Mouse (Mus musculus) midbrain, embryonic 12.5 days (tissue): ENCODE results near the gene Nes. TPM values are rescaled to one million over a fixed set of nuclear protein-coding genes. Genes with fewer than 3 reads are reported as not detected.

Experiments used
- ATAC-seq: fragments of 200-750 bp; cut with Nextera tagmentation; 2 replicates; pipeline ENCODE4 v1.8.0; 2017; ENCODE audit warnings: low read depth, moderate TSS enrichment, moderate library complexity; ENCODE audit not compliant: low FRiP score
- H3K27ac ChIP-seq: fragments of 300-500 bp; sonication (generic); replicated peaks from 2 replicates; pipeline ENCODE4 v1.5.1; 2016; ENCODE audit warnings: mild to moderate bottlenecking
- H3K27me3 ChIP-seq: fragments of 300-500 bp; sonication (generic); 2 replicates; pipeline ENCODE4 v1.6.1; 2016; ENCODE audit warnings: mild to moderate bottlenecking
- H3K36me3 ChIP-seq: fragments of 300-500 bp; sonication (generic); 2 replicates; pipeline ENCODE4 v1.6.1; 2016
- H3K4me1 ChIP-seq: fragments of 300-500 bp; sonication (generic); 2 replicates; pipeline ENCODE4 v1.6.1; 2016
- H3K4me2 ChIP-seq: fragments of 300-500 bp; sonication (generic); replicated peaks from 2 replicates; pipeline ENCODE4 v1.6.1; 2016; ENCODE audit warnings: mild to moderate bottlenecking, moderate library complexity
- H3K4me3 ChIP-seq: fragments of 300-500 bp; sonication (generic); 2 replicates; pipeline ENCODE4 v1.5.1; 2016; ENCODE audit warnings: mild to moderate bottlenecking
- H3K9ac ChIP-seq: fragments of 300-500 bp; sonication (generic); replicated peaks from 2 replicates; pipeline ENCODE4 v1.6.1; 2016; ENCODE audit warnings: mild to moderate bottlenecking, moderate library complexity
- H3K9me3 ChIP-seq: fragments of 300-500 bp; sonication (generic); 2 replicates; pipeline ENCODE4 v1.6.1; 2016; ENCODE audit warnings: mild to moderate bottlenecking
- WGBS: fragments of 180-500 bp; shearing (Covaris S2); methylation state at CpG from one replicate; pipeline ENCODE4 v1.1.7; 2016; 5-methylcytosine and 5-hydroxymethylcytosine counted together
- polyA plus RNA-seq: library from polyadenylated mRNA; unstranded; fragments of >200 nt; fragmentation: Nextera tagmentation; extraction: Ambion mirVana; gene quantifications from 2 replicates; pipeline ENCODE4 v1.2.1, GENCODE M21; 2016

The Nes gene
- polyA plus RNA-seq, 1 experiment from 2014 or later = 183 TPM

DNA sequence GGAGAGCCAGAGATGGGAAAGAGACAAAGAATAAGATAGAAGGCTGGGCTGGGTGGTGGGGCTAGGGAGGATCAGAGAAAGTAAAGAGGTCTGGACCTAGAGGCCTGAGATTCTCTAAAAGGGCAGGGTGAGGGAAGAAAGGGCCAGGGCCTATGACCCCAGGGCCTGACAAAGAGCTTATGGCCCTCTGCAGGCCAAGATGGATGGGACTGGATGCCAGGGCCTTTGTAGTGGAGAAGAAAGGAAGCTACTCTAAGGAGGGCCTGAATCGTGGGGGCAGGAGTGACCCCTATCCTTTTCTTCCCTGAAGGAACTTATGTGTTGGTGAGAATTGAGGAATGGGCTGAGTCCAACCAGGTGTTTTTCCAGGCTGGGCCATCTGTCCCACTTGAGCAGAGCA lies 12.8 kb upstream of the Nes start:
- ATAC-seq = no peak
- Histone ChIP-seq H3K4me3 (no peak overlapping the region), H3K27me3 (no peaks in the 10 kb centered on the region), H3K4me1 (peaks cover 41% of the 10 kb centered on the region), H3K9me3 (no peaks in the 10 kb centered on the region), H3K36me3 (peaks cover 11% of the 10 kb centered on the region; the same call in 1 of the 2 replicates), H3K4me2 (no peak overlapping the region), H3K9ac (no peak overlapping the region), H3K27ac (0 out of 2 replicates have a peak overlapping the region, but pooled peaks have one; percentile 4)
- WGBS = 0% methylated on average over 1 of the region's 1 CpGs

DNA sequence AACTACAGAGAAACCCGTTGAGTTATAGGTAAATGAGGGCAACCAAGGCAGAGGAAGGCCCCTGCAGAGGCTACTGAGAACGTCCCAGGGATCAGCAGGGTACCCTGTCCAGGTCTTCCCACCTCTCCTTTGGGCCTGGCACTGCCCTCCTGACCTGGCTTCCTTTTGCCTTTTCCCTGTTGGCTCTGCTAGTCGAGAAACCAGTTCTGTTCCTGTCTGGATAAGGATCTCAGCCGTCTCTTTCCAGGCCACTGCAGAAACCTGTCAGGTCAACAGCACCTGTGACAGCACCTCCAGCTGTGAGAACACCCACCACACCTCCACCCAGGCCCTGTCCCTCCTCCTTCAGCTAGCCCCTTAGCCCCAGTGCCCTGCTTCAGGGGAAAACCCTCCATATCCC lies 12.4 kb upstream of the Nes start:
- no peak overlapping the region for H3K27ac ChIP-seq
- no peak overlapping the region for H3K4me2 ChIP-seq
- 31% methylated on average over 4 of the region's 4 CpGs for WGBS

DNA sequence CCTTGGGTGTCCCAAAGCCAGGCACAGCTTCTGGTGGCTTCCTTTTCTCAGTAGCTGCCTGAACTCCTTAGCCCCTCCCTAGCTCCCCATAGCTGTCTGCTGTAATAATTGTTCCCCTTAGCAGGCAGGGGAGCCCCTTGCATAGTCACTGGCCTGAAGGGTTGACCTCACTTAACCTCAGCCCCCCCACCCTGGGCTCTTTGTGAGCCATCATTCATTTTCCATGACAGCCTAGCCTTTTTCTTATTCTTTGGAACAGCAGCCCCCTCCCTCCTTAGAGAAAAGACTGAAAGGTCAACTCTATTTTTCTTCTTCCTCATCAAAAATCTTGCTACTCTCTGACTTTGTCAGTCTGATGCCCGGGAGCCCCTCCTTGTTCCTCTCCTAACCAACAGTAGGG lies 11.9 kb upstream of the Nes start:
- Histone ChIP-seq H3K4me1 (peaks cover 35% of the 10 kb centered on the region), H3K36me3 (peaks cover 4% of the 10 kb centered on the region; the same call in 1 of the 2 replicates), H3K27me3 (no peaks in the 10 kb centered on the region), H3K9ac (no peak overlapping the region), H3K4me3 (no peak overlapping the region), H3K9me3 (no peaks in the 10 kb centered on the region), H3K4me2 (no peak overlapping the region), H3K27ac (no peak overlapping the region)
- WGBS = 22% methylated on average over 1 of the region's 1 CpGs
- no peak for ATAC-seq

More for the DNA sequence above, 12.4 kb upstream of the Nes start:
- no peaks in the 10 kb centered on the region for H3K9me3 ChIP-seq
- H3K36me3 ChIP-seq = peaks cover 9% of the 10 kb centered on the region; the same call in 1 of the 2 replicates
- H3K4me1 ChIP-seq = peaks cover 37% of the 10 kb centered on the region
- no peak overlapping the region for H3K4me3 ChIP-seq
- H3K27me3 ChIP-seq = no peaks in the 10 kb centered on the region
- no peak for ATAC-seq
- no peak overlapping the region for H3K9ac ChIP-seq

DNA sequence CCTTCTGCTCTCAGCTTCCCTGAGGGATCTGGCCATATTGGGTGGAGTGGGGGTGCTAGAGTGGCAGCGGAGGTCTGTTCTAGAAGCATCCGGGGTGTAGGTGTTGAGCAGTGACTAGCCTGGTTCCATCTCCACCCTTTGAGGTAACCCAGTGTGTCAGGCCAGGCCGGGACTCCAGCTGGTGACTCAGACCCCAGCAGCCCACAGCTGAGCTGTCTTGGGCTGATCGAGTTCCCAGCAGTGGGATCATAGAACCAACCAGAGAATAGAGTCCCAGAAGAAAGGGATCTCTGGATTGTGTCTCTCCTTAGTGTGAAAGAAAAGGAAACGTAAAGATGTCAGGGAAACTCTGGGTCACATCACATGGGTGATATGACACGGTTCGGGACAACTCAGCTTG lies 11.5 kb upstream of the Nes start:
- Histone ChIP-seq H3K9ac (no peak overlapping the region), H3K36me3 (no peaks in the 10 kb centered on the region), H3K27ac (0 out of 2 replicates have a peak overlapping the region, but pooled peaks have one; percentile 94), H3K9me3 (no peaks in the 10 kb centered on the region), H3K4me2 (no peak overlapping the region), H3K27me3 (no peaks in the 10 kb centered on the region), H3K4me1 (peaks cover 35% of the 10 kb centered on the region), H3K4me3 (no peak overlapping the region)
- 70% methylated on average over 7 of the region's 7 CpGs for WGBS
- no peak for ATAC-seq

DNA sequence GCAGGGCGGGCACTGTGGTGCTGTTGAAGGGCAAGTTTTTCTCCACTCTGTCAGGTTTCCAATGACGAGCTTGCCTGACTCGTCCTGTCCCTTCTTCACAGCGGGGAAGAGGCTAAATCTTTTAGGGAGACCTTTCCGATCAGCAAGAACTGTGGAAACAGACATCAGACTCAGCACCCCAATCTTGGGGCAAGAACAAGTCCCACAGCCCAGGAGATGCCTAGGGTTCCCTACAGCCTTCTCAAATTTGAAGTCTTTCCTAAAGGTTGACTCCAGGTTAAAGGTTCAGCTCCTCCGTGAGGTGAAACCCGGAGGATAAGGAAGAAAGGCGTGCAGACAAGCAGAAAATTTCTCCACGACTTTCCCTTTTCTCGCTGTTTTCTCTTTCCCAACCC lies 10.7 kb upstream of the Nes start:
- H3K4me3 ChIP-seq = peak overlapping the region; percentile 39
- H3K36me3 ChIP-seq = no peaks in the 10 kb centered on the region
- peaks cover 35% of the 10 kb centered on the region for H3K4me1 ChIP-seq
- no peaks in the 10 kb centered on the region for H3K9me3 ChIP-seq
- under 1% methylated on average over 10 of the region's 10 CpGs for WGBS
- no peak for ATAC-seq
- H3K27ac ChIP-seq = peak overlapping the region; percentile 94
- peak overlapping the region; percentile 54 for H3K4me2 ChIP-seq
- H3K27me3 ChIP-seq = no peaks in the 10 kb centered on the region
- peak overlapping the region; percentile 39; the same call in 1 of the 2 replicates for H3K9ac ChIP-seq

DNA sequence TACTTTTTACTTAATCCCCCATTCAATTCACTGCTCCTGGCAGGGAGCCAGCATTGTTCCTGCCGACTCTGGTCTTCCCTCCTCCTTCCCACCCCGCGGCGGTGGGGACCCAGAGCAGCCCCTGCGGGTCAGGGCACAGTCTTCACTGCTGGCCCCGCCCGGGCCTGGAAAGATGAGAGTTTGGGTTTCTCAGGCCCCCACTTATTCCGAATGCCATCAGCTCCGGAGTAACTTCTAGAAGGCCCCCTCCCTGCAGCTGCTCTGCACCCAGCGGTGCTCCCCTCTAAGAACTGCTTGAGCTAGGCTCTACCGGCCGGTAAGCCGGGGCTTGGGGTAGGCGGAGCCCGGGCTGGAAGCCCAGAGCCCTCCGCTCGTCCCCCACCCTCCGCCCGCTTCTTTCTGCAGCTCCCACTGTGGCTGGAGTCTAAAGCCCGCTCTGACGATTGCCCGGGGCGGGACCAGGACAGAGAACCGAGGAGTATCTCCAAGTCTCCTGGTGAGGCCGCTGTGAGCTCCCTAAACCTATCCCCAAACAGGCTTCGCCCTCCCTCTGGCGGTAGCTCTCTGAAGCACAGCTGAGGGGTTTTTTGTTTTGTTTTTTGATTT lies 10.2 kb upstream of the Nes start:
- WGBS = under 1% methylated on average over 27 of the region's 27 CpGs
- Histone ChIP-seq H3K9me3 (no peaks in the 10 kb centered on the region), H3K4me2 (peak overlapping the region; percentile 54), H3K27ac (peak overlapping the region; percentile 94), H3K9ac (peak overlapping the region; percentile 70), H3K4me3 (peak overlapping the region; percentile 39), H3K4me1 (peaks cover 35% of the 10 kb centered on the region), H3K36me3 (no peaks in the 10 kb centered on the region), H3K27me3 (no peaks in the 10 kb centered on the region)
- peak; percentile 97 for ATAC-seq

DNA sequence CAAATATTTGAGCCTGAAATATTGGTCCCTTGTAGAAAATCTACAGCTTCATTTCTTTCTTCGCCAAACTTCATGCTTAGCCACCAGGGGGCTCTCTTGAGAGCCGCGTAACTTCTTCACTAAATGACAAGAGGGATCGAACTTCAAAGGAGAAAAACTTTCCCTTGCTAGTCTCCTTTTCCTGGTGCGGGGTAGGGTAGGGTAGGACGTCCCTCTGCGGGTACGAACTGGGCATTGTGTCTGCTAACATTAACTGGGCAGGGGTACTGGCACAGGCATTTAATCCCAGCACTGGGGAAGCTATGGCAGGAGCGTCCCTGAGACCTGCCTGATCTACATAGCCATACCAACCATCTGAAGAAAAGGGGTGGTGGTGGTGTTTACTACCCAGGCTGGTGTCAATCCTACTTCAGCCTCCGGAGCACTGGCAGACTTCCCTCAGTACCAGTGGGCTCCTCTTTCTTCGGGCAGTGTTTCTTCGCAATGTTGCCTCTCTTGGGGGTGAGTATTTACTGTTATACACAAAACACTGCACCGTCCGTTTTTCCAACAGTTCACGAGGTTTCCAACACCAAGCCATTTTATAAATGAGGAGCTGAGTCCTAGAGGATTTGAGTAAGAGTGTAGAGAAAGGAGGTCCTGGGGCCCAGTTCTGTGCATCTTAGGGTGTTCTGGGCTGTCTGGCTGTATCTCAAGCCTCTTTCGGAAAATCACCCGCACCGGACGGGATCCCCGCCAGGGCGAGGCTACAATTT lies 517 bp upstream of the Nes start:
- peaks cover 52% of the 10 kb centered on the region for H3K4me1 ChIP-seq
- peak overlapping the region; percentile 75 for H3K4me2 ChIP-seq
- peak; percentile 10; the same call in 1 of the 2 replicates for ATAC-seq
- whole genome bisulfite sequencing = under 1% methylated on average over 21 of the region's 21 CpGs
- H3K36me3 ChIP-seq = peaks cover under 1% of the 10 kb centered on the region
- H3K4me3 ChIP-seq = peak overlapping the region; percentile 86
- H3K27me3 ChIP-seq = 0 out of 2 replicates have a peak, but pooled peaks cover 4% of the 10 kb centered on the region
- peak overlapping the region; percentile 98 for H3K27ac ChIP-seq
- peak overlapping the region; percentile 96 for H3K9ac ChIP-seq
- H3K9me3 ChIP-seq = no peaks in the 10 kb centered on the region

DNA sequence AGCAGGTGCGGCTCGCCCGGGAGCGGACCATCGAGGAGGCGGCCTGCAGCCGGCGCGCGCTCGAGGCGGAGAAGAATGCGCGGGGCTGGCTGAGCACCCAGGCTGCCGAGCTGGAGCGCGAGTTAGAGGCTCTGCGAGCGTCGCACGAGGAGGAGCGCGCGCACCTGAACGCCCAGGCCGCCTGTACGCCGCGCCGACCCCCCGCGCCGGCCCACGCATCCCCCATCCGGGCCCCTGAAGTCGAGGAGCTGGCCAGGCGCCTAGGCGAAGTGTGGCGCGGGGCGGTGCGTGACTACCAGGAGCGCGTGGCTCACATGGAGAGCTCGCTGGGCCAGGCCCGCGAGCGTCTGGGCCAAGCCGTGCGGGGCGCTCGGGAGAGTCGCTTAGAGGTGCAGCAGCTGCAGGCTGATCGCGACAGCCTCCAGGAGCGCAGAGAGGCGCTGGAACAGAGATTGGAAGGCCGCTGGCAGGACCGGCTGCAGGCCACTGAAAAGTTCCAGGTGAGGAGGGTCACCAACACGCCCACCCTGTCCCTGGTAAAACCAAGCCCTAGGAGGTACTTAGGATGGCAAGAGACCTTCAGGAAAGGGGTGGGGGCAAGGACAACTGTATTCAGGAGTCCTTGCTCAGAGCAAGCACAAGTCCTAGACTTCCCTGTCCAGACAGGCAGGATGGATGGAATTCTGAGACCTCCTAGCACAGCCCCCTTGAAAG lies 768 bp downstream of the Nes start:
- Histone ChIP-seq H3K27ac (peak overlapping the region; percentile 98), H3K27me3 (0 out of 2 replicates have a peak, but pooled peaks cover 4% of the 10 kb centered on the region), H3K9me3 (no peaks in the 10 kb centered on the region), H3K4me1 (peaks cover 56% of the 10 kb centered on the region), H3K9ac (peak overlapping the region; percentile 96), H3K4me3 (peak overlapping the region; percentile 86), H3K36me3 (peaks cover 14% of the 10 kb centered on the region), H3K4me2 (peak overlapping the region; percentile 75)
- ATAC-seq = no peak
- under 1% methylated on average over 60 of the region's 60 CpGs for WGBS

DNA sequence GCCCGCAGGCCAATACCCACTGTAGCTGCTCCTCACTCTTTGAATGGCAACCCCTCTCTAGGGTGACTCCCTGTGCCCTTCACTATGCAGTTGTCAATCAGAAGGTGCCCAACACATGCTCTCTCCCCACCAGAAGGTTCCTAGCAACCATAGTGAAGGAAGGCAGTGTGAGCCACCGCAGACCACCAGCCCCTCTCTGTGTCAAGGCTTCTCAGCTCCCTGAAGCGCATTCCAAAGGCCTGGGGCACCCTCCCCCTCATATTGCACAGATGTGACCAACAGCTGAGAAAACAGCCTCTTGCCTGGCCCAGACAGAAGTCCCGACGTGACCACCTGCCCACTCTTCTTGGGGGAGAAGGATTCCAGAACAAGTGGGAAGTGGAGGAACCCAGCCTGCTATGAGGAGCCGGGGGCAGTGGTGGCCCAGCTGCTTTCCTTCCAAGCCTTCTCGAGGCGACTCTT lies 1.4 kb downstream of the Nes start:
- 0 out of 2 replicates have a peak, but pooled peaks cover 4% of the 10 kb centered on the region for H3K27me3 ChIP-seq
- peak overlapping the region; percentile 75 for H3K4me2 ChIP-seq
- WGBS = 2% methylated on average over 8 of the region's 8 CpGs
- H3K27ac ChIP-seq = peak overlapping the region; percentile 98
- 0 out of 2 replicates have a peak, but pooled peaks have one; percentile 10 for ATAC-seq
- no peaks in the 10 kb centered on the region for H3K9me3 ChIP-seq
- H3K36me3 ChIP-seq = peaks cover 20% of the 10 kb centered on the region
- H3K9ac ChIP-seq = peak overlapping the region; percentile 96
- peaks cover 58% of the 10 kb centered on the region for H3K4me1 ChIP-seq
- peak overlapping the region; percentile 86 for H3K4me3 ChIP-seq

DNA sequence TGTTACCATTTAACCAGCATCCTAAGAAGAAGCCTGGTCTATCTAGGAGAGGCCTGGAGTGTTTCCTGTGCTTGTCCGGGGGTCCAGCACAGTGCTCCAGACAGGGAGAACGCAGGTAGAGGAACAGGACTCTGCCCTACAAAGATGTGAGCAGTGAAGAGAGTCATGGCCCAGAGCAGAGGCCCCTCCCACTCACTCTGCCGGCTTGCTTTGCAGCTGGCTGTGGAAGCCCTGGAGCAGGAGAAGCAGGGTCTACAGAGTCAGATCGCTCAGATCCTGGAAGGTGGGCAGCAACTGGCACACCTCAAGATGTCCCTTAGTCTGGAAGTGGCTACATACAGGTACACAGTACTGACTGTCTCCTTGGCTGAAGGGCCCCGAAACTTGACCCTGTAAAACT lies 1.9 kb downstream of the Nes start:
- peak overlapping the region; percentile 86 for H3K4me3 ChIP-seq
- no peaks in the 10 kb centered on the region for H3K9me3 ChIP-seq
- peak overlapping the region; percentile 98 for H3K27ac ChIP-seq
- peaks cover 24% of the 10 kb centered on the region for H3K36me3 ChIP-seq
- 19% methylated on average over 5 of the region's 5 CpGs for WGBS
- no peak for ATAC-seq
- H3K9ac ChIP-seq = peak overlapping the region; percentile 96
- H3K4me2 ChIP-seq = peak overlapping the region; percentile 75
- H3K4me1 ChIP-seq = peaks cover 59% of the 10 kb centered on the region
- H3K27me3 ChIP-seq = 0 out of 2 replicates have a peak, but pooled peaks cover 4% of the 10 kb centered on the region

DNA sequence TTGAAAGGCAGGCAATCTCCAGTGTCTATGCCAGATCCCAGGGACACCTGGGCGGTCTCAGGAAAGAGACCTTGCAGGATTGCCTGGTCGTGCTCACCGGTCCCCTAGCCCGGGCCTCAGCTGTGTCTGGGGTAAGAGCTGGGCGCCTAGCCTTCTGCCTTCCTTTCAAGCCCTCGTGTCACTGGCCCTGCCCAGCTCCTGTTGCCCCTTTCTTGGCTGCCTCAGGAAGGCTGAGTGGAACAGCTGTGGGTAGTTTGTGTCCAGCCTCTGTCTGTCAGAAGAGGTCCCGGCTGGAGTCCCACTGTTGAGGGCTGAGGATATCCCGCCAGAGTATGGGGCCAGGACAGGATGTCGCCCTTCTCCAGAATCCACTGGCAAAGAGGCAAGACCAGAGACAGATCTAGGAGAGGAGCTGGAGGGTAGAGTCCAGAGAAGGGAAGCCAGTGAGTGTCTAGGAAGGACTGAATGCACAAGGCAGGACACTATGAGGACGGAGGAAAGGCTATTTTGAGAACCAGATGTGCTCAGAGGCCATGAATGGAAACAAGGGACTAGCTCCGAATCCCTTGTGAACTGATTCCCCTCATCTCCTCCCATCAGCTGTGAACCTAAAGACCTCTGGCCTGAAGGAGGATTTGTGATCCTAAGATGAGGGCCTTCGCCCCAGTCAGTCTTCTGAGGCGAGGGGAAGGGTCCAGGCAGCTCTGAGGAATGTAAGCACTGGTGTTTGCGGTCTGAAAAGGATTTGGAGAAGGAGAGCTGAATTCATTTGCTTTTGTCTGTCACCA lies 2.9 kb downstream of the Nes start:
- Histone ChIP-seq H3K27me3 (no peaks in the 10 kb centered on the region), H3K4me1 (peaks cover 68% of the 10 kb centered on the region), H3K9ac (peak overlapping the region; percentile 96), H3K27ac (peak overlapping the region; percentile 98), H3K36me3 (peaks cover 34% of the 10 kb centered on the region), H3K9me3 (no peaks in the 10 kb centered on the region), H3K4me2 (peak overlapping the region; percentile 75), H3K4me3 (peak overlapping the region; percentile 86)
- WGBS = 8% methylated on average over 14 of the region's 14 CpGs
- ATAC-seq = peak; percentile 7; the same call in 1 of the 2 replicates
